Mouse (Mus musculus) 3T3-L1 (cell line): ENCODE results near the gene Htatip2.
A peak's percentile ranks its signal among the peaks of the same experiment; 100 is the strongest.

ENCODE experiments used
- DNase-seq: peaks from one replicate; pipeline ENCODE4 v3.0.0-alpha.2; 2015; ENCODE audit warnings: low read depth, low spot score

Gene Htatip2

GRCm38 (mm10) chr7:49758934-49759571 lies at the start of gene Htatip2:
Gene Htatip2, plus strand, starts transcription at chr7:49759115.
- DNase-seq, result no peak

GRCm38 (mm10) chr7:49709381-49710021 lies 49.4 kb upstream of the Htatip2 start:
- no peak for DNase-seq

- DNase-seq, result no peak
Measured at GRCm38 (mm10) chr7:49717942-49718733, 40.8 kb upstream of the Htatip2 start.

GRCm38 (mm10) chr7:49734342-49734741 lies 24.6 kb upstream of the Htatip2 start:
- DNase-seq, result no peak

GRCm38 (mm10) chr7:49739448-49739847 lies 19.5 kb upstream of the Htatip2 start:
- no peak for DNase-seq

GRCm38 (mm10) chr7:49741474-49741873 lies 17.4 kb upstream of the Htatip2 start:
- no peak for DNase-seq

GRCm38 (mm10) chr7:49741923-49742322 lies 17.0 kb upstream of the Htatip2 start:
- DNase-seq, result no peak

- peak; percentile 66 for DNase-seq
Measured at GRCm38 (mm10) chr7:49751148-49751547, 7.8 kb upstream of the Htatip2 start.

- DNase-seq, result peak; percentile 70
Measured at GRCm38 (mm10) chr7:49752730-49753506, 6.0 kb upstream of the Htatip2 start.

- DNase-seq, result peak; percentile 68
Measured at GRCm38 (mm10) chr7:49754767-49755166, 4.1 kb upstream of the Htatip2 start.

GRCm38 (mm10) chr7:49762605-49763004 lies 3.7 kb downstream of the Htatip2 start:
- peak; percentile 93 for DNase-seq

GRCm38 (mm10) chr7:49764011-49764716 lies 5.2 kb downstream of the Htatip2 start:
- peak; percentile 39 for DNase-seq

- DNase-seq, result no peak
Measured at GRCm38 (mm10) chr7:49766166-49766565, 7.3 kb downstream of the Htatip2 start.

GRCm38 (mm10) chr7:49768509-49768908 lies 9.6 kb downstream of the Htatip2 start:
- no peak for DNase-seq

- no peak for DNase-seq
Measured at GRCm38 (mm10) chr7:49774396-49774795, 15.5 kb downstream of the Htatip2 start.

GRCm38 (mm10) chr7:49777585-49777984 lies 18.7 kb downstream of the Htatip2 start:
- DNase-seq, result no peak

GRCm38 (mm10) chr7:49778114-49778901 lies 19.4 kb downstream of the Htatip2 start, which contains the start of gene Prmt3:
Gene Prmt3, plus strand, starts transcription at chr7:49778346.
- DNase-seq, result peak; percentile 89

- peak; percentile 27 for DNase-seq
Measured at GRCm38 (mm10) chr7:49778904-49779615, 20.1 kb downstream of the Htatip2 start.

GRCm38 (mm10) chr7:49783017-49783416 lies 24.1 kb downstream of the Htatip2 start:
- no peak for DNase-seq

GRCm38 (mm10) chr7:49785141-49785540 lies 26.2 kb downstream of the Htatip2 start:
- no peak for DNase-seq
